Mouse (Mus musculus): ENCODE results near the gene Polr3b. TPM values are rescaled to one million over a fixed set of nuclear protein-coding genes. Genes with fewer than 3 reads are reported as not detected.

Gene Polr3b
- polyA plus RNA-seq, 2 experiments, result 10.6 to 13.5 TPM

DNA sequence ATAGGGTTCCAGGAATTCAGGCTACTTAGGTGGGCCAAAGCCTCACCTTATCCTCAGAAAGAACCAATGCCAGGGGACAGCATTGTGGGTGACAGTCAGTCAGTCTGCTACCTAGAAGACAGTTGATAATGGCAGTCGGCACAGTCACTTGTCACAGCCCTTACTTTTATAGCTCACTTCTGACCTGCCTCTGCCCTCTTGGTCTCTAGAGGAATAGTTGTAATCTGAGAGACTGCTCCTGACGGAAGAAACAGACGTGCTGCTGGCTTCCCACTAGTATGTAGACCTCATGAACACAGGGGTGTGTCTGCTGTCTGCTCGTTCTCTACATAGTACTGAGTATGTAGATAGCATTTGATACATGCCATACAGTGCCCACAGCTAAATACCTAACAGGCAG is 11.8 kb upstream of the Polr3b start:
- no peak for DNase-seq (ENCODE audit: low spot score)
- Histone ChIP-seq H3K4me2 (replicated peaks; ENCODE audit: low read depth, low read length, severe bottlenecking) (no peak overlapping the region), H3K4me1 (ENCODE audit: control insufficient read depth, insufficient read depth, low read length) (no peaks in the 10 kb centered on the region), H3K4me3 (replicated peaks; ENCODE audit: low read length) (no peak overlapping the region), H3K9me3 (ENCODE audit: control insufficient read depth, low read length) (no peaks in the 10 kb centered on the region), H3K27ac (replicated peaks; ENCODE audit: low read depth, low read length) (no peak overlapping the region), H3K36me3 (ENCODE audit: control insufficient read depth, insufficient read depth, low read length) (peaks cover 7% of the 10 kb centered on the region), H3K9ac (ENCODE audit: low read depth, low read length, severe bottlenecking) (no peak overlapping the region), H3K27me3 (ENCODE audit: control insufficient read depth, insufficient read depth, low read length) (no peaks in the 10 kb centered on the region)
- TF ChIP-seq POLR2A (IDR thresholded peaks at IDR 0.05; ENCODE audit: borderline replicate concordance, extremely low read depth, insufficient read depth, insufficient read length), result no peak
- no peak for ATAC-seq (ENCODE audit: low FRiP score, low read depth)
- WGBS, result 18% methylated on average over 4 of the region's 4 CpGs

DNA sequence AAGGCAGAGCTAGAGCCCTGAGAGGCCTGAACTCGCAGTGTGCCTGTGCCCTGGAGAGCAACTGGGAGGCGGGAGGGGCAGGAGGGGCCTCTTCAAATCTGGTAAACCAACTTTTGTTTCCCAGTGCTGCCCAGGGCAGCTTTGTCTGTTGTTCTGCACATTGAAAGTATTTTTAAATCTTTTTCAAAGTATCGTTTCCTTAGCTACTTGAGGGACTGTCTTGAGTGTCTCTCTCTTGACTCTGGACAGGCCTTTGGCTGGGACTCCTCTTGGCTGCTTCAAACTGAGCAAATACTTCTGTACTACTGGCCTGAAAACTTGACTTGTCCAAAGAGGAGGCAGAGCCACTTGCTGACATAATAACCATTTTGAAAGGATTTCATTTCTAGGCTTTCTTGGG is 11.3 kb upstream of the Polr3b start:
- Histone ChIP-seq H3K4me3 (replicated peaks; ENCODE audit: low read length) (no peak overlapping the region), H3K9ac (ENCODE audit: low read depth, low read length, severe bottlenecking) (no peak overlapping the region), H3K9me3 (ENCODE audit: control insufficient read depth, low read length) (no peaks in the 10 kb centered on the region), H3K27me3 (ENCODE audit: control insufficient read depth, insufficient read depth, low read length) (no peaks in the 10 kb centered on the region), H3K36me3 (ENCODE audit: control insufficient read depth, insufficient read depth, low read length) (peaks cover 7% of the 10 kb centered on the region), H3K27ac (replicated peaks; ENCODE audit: low read depth, low read length) (no peak overlapping the region), H3K4me2 (replicated peaks; ENCODE audit: low read depth, low read length, severe bottlenecking) (no peak overlapping the region), H3K4me1 (ENCODE audit: control insufficient read depth, insufficient read depth, low read length) (no peaks in the 10 kb centered on the region)
- DNase-seq (ENCODE audit: low spot score), result no peak
- TF ChIP-seq POLR2A (IDR thresholded peaks at IDR 0.05; ENCODE audit: borderline replicate concordance, extremely low read depth, insufficient read depth, insufficient read length), result no peak
- 73% methylated on average over 3 of the region's 3 CpGs for WGBS
- ATAC-seq (ENCODE audit: low FRiP score, low read depth), result no peak

DNA sequence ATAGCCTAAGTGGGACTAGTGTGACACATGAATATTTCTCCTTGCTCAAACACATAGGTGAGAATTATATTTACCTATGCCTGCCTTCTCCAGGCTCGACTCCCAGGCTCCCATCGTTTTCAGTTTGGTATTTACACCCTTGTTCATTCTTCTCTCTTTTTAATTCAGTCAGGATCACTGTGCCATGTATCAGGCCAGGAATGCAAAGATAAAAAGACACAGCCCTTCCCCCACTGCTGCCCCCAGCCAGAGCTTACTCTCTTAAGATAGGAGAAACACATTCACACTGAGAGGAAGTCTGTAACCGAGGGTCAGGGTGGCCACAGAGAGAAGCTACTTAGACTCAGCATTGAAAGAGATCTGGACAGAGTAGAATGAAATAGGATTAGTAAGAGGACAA is 10.4 kb upstream of the Polr3b start:
- no peaks in the 10 kb centered on the region for H3K9me3 ChIP-seq (ENCODE audit: control insufficient read depth, low read length)
- H3K4me1 ChIP-seq (ENCODE audit: control insufficient read depth, insufficient read depth, low read length), result no peaks in the 10 kb centered on the region
- H3K27me3 ChIP-seq (ENCODE audit: control insufficient read depth, insufficient read depth, low read length), result no peaks in the 10 kb centered on the region
- no peak overlapping the region for H3K9ac ChIP-seq (ENCODE audit: low read depth, low read length, severe bottlenecking)
- no peak overlapping the region for H3K27ac ChIP-seq (replicated peaks; ENCODE audit: low read depth, low read length)
- ATAC-seq (ENCODE audit: low FRiP score, low read depth) (no peak), DNase-seq (ENCODE audit: low spot score) (no peak)
- 68% methylated on average over 3 of the region's 3 CpGs for WGBS
- no peak overlapping the region for H3K4me3 ChIP-seq (replicated peaks; ENCODE audit: low read length)
- H3K4me2 ChIP-seq (replicated peaks; ENCODE audit: low read depth, low read length, severe bottlenecking), result no peak overlapping the region
- peaks cover 7% of the 10 kb centered on the region; the same call in 1 of the 2 replicates for H3K36me3 ChIP-seq (ENCODE audit: control insufficient read depth, insufficient read depth, low read length)
- TF ChIP-seq POLR2A (IDR thresholded peaks at IDR 0.05; ENCODE audit: borderline replicate concordance, extremely low read depth, insufficient read depth, insufficient read length), result no peak

DNA sequence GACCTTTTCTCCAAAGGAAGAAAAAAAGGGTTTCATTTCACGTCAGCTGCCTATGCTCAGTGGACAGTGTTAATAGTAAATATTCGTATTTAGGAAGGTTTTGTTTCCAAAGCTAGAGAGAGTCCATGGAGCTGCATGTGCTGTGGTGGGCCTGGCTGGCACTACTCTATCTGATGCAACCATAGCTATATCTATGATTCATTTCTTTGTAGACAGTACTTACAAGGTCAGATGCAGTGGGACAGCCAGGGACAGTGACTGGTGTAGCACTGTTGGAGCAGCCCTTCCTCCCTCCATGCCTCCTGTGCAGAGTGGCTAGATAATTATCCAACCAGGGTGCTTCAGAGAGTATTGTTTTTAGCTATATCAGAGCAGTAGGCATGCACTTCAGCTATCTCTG is 9.8 kb upstream of the Polr3b start:
- Histone ChIP-seq H3K9me3 (ENCODE audit: control insufficient read depth, low read length) (no peaks in the 10 kb centered on the region), H3K36me3 (ENCODE audit: control insufficient read depth, insufficient read depth, low read length) (peaks cover 7% of the 10 kb centered on the region; the same call in 1 of the 2 replicates), H3K4me1 (ENCODE audit: control insufficient read depth, insufficient read depth, low read length) (no peaks in the 10 kb centered on the region), H3K9ac (ENCODE audit: low read depth, low read length, severe bottlenecking) (no peak overlapping the region), H3K27ac (replicated peaks; ENCODE audit: low read depth, low read length) (no peak overlapping the region), H3K4me2 (replicated peaks; ENCODE audit: low read depth, low read length, severe bottlenecking) (no peak overlapping the region), H3K27me3 (ENCODE audit: control insufficient read depth, insufficient read depth, low read length) (no peaks in the 10 kb centered on the region), H3K4me3 (replicated peaks; ENCODE audit: low read length) (no peak overlapping the region)
- 90% methylated on average over 2 of the region's 2 CpGs for WGBS
- no peak for DNase-seq (ENCODE audit: low spot score)
- no peak for TF ChIP-seq POLR2A (IDR thresholded peaks at IDR 0.05; ENCODE audit: borderline replicate concordance, extremely low read depth, insufficient read depth, insufficient read length)
- ATAC-seq (ENCODE audit: low FRiP score, low read depth), result no peak

DNA sequence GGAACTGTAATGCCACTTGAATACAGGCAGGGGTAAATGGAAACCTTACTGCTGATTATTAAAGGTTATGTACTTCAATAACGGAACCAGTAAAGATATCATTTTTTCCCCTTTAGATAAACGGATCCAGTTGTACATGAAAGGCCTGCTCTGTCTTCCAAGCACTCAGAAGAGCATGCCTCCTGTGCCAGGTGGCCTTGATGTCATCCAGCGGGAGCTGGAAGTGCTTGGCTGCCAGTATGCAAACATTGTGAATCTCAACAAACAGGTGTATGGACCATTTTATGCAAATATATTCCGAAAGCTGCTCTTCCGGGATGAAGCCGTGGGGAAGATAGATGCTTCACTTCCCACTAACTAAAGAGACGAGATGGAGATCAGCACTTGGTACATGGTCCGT is 8.7 kb upstream of the Polr3b start:
- TF ChIP-seq POLR2A (IDR thresholded peaks at IDR 0.05; ENCODE audit: borderline replicate concordance, extremely low read depth, insufficient read depth, insufficient read length), result no peak
- no peak for ATAC-seq (ENCODE audit: low FRiP score, low read depth)

DNA sequence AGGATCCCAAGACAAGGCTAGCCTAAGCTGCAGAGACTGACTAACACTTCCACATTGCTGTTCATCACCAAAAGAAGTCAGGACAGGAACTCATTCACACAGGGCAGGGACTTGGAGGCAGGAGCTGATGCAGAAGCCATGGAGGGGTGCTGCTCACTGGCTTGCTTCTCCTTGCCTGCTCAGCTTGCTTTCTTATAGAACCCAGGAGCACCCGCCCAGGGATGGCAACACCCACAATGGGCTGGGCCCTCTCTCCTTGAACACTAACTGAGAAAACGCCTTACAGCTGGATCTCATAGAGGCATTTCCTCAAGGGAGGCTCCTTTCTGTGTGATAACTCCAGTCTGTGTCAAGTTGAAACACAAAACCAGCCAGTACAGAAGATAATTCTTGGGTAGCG is 7.0 kb upstream of the Polr3b start:
- H3K9ac ChIP-seq (ENCODE audit: low read depth, low read length, severe bottlenecking), result no peak overlapping the region
- H3K27me3 ChIP-seq (ENCODE audit: control insufficient read depth, insufficient read depth, low read length), result no peaks in the 10 kb centered on the region
- H3K4me1 ChIP-seq (ENCODE audit: control insufficient read depth, insufficient read depth, low read length), result no peaks in the 10 kb centered on the region
- no peak overlapping the region for H3K27ac ChIP-seq (replicated peaks; ENCODE audit: low read depth, low read length)
- H3K36me3 ChIP-seq (ENCODE audit: control insufficient read depth, insufficient read depth, low read length), result peaks cover 7% of the 10 kb centered on the region; the same call in 1 of the 2 replicates
- TF ChIP-seq POLR2A (IDR thresholded peaks at IDR 0.05; ENCODE audit: borderline replicate concordance, extremely low read depth, insufficient read depth, insufficient read length), result no peak
- H3K4me3 ChIP-seq (replicated peaks; ENCODE audit: low read length), result no peak overlapping the region
- 87% methylated on average over 3 of the region's 3 CpGs for WGBS
- DNase-seq (ENCODE audit: low spot score) (no peak), ATAC-seq (ENCODE audit: low FRiP score, low read depth) (no peak)
- H3K4me2 ChIP-seq (replicated peaks; ENCODE audit: low read depth, low read length, severe bottlenecking), result no peak overlapping the region
- no peaks in the 10 kb centered on the region for H3K9me3 ChIP-seq (ENCODE audit: control insufficient read depth, low read length)

More for the DNA sequence above, 8.7 kb upstream of the Polr3b start:
- Histone ChIP-seq H3K27ac (replicated peaks; ENCODE audit: low read depth, low read length) (no peak overlapping the region), H3K4me1 (ENCODE audit: control insufficient read depth, insufficient read depth, low read length) (no peaks in the 10 kb centered on the region), H3K27me3 (ENCODE audit: control insufficient read depth, insufficient read depth, low read length) (no peaks in the 10 kb centered on the region), H3K9ac (ENCODE audit: low read depth, low read length, severe bottlenecking) (no peak overlapping the region), H3K9me3 (ENCODE audit: control insufficient read depth, low read length) (no peaks in the 10 kb centered on the region), H3K4me3 (replicated peaks; ENCODE audit: low read length) (no peak overlapping the region), H3K36me3 (ENCODE audit: control insufficient read depth, insufficient read depth, low read length) (peaks cover 7% of the 10 kb centered on the region; the same call in 1 of the 2 replicates), H3K4me2 (replicated peaks; ENCODE audit: low read depth, low read length, severe bottlenecking) (no peak overlapping the region)
- 84% methylated on average over 8 of the region's 8 CpGs for WGBS
- no peak for DNase-seq (ENCODE audit: low spot score)
